Mouse (Mus musculus): ENCODE results near the gene Mcm3. TPM values are rescaled to one million over a fixed set of nuclear protein-coding genes. Genes with fewer than 3 reads are reported as not detected.

Mcm3 gene
- 108 and 125 TPM in 2 replicates for polyA plus RNA-seq (2011; ENCODE audit: insufficient read depth, insufficient read length, low replicate concordance, missing spikeins)

- Histone ChIP-seq H3K27ac (ENCODE audit: control insufficient read depth, insufficient read depth, low read depth, low read length, poor library complexity) (no peak within 1 kb of the TSS; the same call in 1 of the 2 replicates), H3K4me3 (replicated peaks; ENCODE audit: control insufficient read depth, low read depth, low read length) (peak within 1 kb of the TSS; percentile 82), H3K4me1 (ENCODE audit: control insufficient read depth, insufficient read depth, low read length) (no peaks in the 10 kb centered on the region; the same call in 1 of the 2 replicates)
- TF ChIP-seq POLR2A (IDR thresholded peaks at IDR 0.05; ENCODE audit: borderline replicate concordance, control insufficient read depth, low read depth, low read length) (peak; percentile 59; the same call in 1 of the 2 replicates), CTCF (IDR thresholded peaks at IDR 0.05; ENCODE audit: control insufficient read depth, insufficient read depth, low read length) (no peak)
- WGBS, result under 1% methylated on average over 52 of the region's 52 CpGs
These were observed at the start of gene Mcm3 for GRCm38 (mm10) chr1:20819771-20820605. Gene Mcm3, minus strand, starts transcription at chr1:20820312.

DNA sequence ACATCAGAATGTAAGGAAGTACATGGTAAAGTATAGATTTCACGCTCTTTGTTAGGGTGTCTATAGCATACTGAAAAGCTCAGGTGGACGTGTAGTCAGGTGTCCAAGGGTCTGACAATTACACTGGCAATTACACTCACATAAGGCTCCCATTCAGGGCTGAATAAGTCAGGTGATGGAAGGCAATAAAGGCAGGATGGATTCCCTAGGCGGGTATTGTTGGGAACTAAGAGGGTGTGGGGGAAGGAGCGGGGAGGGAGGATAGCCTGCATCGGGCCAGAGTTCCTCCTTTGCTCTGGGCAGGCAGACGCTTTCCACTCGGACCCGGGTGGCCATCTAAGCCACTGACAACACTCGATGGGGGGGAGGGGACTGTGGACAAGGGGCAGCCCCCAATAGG, 47.9 kb upstream of the Mcm3 start:
- Histone ChIP-seq H3K27ac (ENCODE audit: control insufficient read depth, insufficient read depth, low read depth, low read length, poor library complexity) (no peak overlapping the region), H3K4me3 (replicated peaks; ENCODE audit: control insufficient read depth, low read depth, low read length) (no peak overlapping the region), H3K4me1 (ENCODE audit: control insufficient read depth, insufficient read depth, low read length) (no peaks in the 10 kb centered on the region)
- WGBS, result 77% methylated on average over 9 of the region's 9 CpGs
- TF ChIP-seq POLR2A (IDR thresholded peaks at IDR 0.05; ENCODE audit: borderline replicate concordance, control insufficient read depth, low read depth, low read length) (no peak), CTCF (IDR thresholded peaks at IDR 0.05; ENCODE audit: control insufficient read depth, insufficient read depth, low read length) (no peak)

DNA sequence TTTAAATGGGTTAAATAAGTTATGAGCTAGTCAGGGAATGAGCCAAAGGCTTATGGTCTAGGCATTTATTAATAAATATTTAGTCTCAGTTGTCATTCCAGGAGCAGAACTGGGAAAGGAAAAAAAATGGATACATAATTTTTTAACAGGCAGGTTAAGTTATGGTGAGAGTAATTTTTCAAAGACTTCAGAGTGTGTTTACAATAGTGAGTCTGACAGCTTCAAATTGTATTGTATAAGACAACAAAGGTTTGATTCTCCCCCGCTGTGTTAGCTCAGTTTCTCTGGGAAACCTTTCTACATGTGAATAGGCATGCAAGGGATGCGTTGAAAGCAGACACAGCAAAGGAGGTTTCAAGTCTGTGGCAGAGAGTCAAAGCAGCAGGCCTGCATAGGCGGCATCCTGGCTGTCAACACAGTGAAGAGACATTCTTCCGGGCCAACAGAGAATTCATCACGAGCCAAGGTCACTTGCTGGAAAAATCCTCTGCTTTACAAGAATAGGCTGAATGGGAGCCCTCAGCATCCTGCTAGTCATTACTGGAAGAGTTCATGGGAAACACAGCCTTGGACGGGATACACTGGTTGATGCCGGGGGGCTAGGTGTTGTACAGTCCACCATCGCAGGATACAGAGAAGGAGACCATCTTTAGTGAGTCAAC, 47.3 kb upstream of the Mcm3 start:
- H3K4me1 ChIP-seq (ENCODE audit: control insufficient read depth, insufficient read depth, low read length), result no peaks in the 10 kb centered on the region
- H3K27ac ChIP-seq (ENCODE audit: control insufficient read depth, insufficient read depth, low read depth, low read length, poor library complexity), result no peak overlapping the region
- 88% methylated on average over 8 of the region's 8 CpGs for WGBS
- TF ChIP-seq POLR2A (IDR thresholded peaks at IDR 0.05; ENCODE audit: borderline replicate concordance, control insufficient read depth, low read depth, low read length) (no peak), CTCF (IDR thresholded peaks at IDR 0.05; ENCODE audit: control insufficient read depth, insufficient read depth, low read length) (no peak)
- no peak overlapping the region for H3K4me3 ChIP-seq (replicated peaks; ENCODE audit: control insufficient read depth, low read depth, low read length)

- H3K4me3 ChIP-seq (replicated peaks; ENCODE audit: control insufficient read depth, low read depth, low read length), result no peak overlapping the region
- H3K4me1 ChIP-seq (ENCODE audit: control insufficient read depth, insufficient read depth, low read length), result no peaks in the 10 kb centered on the region
- TF ChIP-seq POLR2A (IDR thresholded peaks at IDR 0.05; ENCODE audit: borderline replicate concordance, control insufficient read depth, low read depth, low read length) (no peak), CTCF (IDR thresholded peaks at IDR 0.05; ENCODE audit: control insufficient read depth, insufficient read depth, low read length) (no peak)
- 64% methylated on average over 5 of the region's 5 CpGs for WGBS
- H3K27ac ChIP-seq (ENCODE audit: control insufficient read depth, insufficient read depth, low read depth, low read length, poor library complexity), result no peak overlapping the region
These were observed 43.5 kb upstream of the Mcm3 start for GRCm38 (mm10) chr1:20863452-20864172.

GRCm38 (mm10) chr1:20861865-20862264, 41.8 kb upstream of the Mcm3 start:
- Histone ChIP-seq H3K4me3 (replicated peaks; ENCODE audit: control insufficient read depth, low read depth, low read length) (no peak overlapping the region), H3K27ac (ENCODE audit: control insufficient read depth, insufficient read depth, low read depth, low read length, poor library complexity) (no peak overlapping the region), H3K4me1 (ENCODE audit: control insufficient read depth, insufficient read depth, low read length) (no peaks in the 10 kb centered on the region)
- TF ChIP-seq CTCF (IDR thresholded peaks at IDR 0.05; ENCODE audit: control insufficient read depth, insufficient read depth, low read length) (no peak), POLR2A (IDR thresholded peaks at IDR 0.05; ENCODE audit: borderline replicate concordance, control insufficient read depth, low read depth, low read length) (no peak)
- 85% methylated on average over 3 of the region's 3 CpGs for WGBS

DNA sequence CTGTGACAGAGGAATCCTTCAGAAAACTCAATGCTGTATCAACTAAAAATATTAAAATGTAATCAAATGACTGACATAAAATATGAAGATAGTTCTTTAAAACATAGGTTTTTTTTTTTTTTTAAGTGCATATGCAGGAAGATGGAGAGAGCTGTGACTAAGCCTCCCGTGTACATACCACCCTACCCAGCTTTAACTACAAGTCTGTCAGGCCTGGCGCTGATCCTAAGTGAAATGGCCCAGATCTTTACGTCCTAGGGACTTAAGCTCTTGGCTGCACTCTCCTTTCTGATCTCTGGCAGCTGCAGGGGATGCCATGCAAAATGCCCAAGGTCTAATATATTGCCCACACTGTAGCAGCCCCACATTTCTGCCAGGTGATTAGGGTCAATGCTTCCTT, 40.7 kb upstream of the Mcm3 start:
- H3K4me1 ChIP-seq (ENCODE audit: control insufficient read depth, insufficient read depth, low read length), result no peaks in the 10 kb centered on the region
- WGBS, result 72% methylated on average over 3 of the region's 3 CpGs
- no peak overlapping the region for H3K4me3 ChIP-seq (replicated peaks; ENCODE audit: control insufficient read depth, low read depth, low read length)
- no peak overlapping the region for H3K27ac ChIP-seq (ENCODE audit: control insufficient read depth, insufficient read depth, low read depth, low read length, poor library complexity)
- TF ChIP-seq POLR2A (IDR thresholded peaks at IDR 0.05; ENCODE audit: borderline replicate concordance, control insufficient read depth, low read depth, low read length) (no peak), CTCF (IDR thresholded peaks at IDR 0.05; ENCODE audit: control insufficient read depth, insufficient read depth, low read length) (no peak)

DNA sequence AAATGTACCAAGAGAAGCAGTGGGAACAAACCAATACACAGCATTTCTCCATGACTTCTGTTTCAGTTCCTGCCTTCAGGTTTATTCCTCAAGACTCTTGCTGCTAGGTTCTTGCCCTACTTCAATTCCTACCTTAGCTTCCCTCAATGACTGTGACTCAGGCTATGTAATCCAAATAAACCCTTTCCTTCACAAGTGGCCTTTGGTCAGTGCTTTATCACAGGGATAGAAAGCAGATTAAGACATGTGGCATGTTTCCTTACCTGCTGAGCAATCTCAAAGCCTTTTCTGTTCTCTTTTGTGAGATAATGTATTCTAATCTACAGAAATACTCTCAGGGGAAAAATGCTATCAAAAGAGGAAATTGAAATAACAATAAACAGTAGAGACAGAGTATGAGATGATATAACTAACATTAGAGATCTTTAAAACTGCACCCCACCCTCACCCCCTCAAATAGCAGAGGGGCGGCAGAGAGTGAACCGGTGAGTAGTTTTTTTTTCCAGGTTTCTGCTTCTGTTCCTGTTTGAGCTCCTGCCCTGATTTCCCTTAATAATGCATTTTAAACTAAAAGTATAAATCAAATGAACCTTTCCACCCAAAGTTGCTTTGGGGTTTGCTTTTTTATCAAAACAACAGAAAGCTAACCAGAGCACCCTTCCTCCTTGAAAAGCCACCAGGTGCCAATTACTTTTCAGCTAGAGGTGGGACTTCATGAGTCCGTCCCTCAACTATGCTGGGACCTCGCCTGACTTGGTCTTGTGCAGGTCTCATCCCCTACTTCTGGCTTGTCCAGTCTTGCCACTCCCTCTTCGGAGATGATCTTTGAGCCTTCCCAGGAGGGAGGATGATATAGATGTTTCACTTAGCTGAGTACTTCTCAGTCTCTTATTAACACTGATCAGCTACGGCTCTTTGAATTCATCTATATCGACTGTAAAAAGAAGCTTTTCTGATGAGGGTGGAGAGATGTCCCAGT, 37.1 kb upstream of the Mcm3 start:
- no peak for TF ChIP-seq POLR2A (IDR thresholded peaks at IDR 0.05; ENCODE audit: borderline replicate concordance, control insufficient read depth, low read depth, low read length)
- TF ChIP-seq CTCF (IDR thresholded peaks at IDR 0.05; ENCODE audit: control insufficient read depth, insufficient read depth, low read length), result no peak
- WGBS, result 85% methylated on average over 7 of the region's 7 CpGs
- H3K4me1 ChIP-seq (ENCODE audit: control insufficient read depth, insufficient read depth, low read length), result no peaks in the 10 kb centered on the region

More for the DNA sequence above, 37.1 kb upstream of the Mcm3 start:
- H3K4me3 ChIP-seq (replicated peaks; ENCODE audit: control insufficient read depth, low read depth, low read length), result no peak overlapping the region
- H3K27ac ChIP-seq (ENCODE audit: control insufficient read depth, insufficient read depth, low read depth, low read length, poor library complexity), result no peak overlapping the region

Measured in bone marrow, adult 2 months (tissue).